Mouse (Mus musculus): Measurements from ENCODE around the gene Cryba4. TPM values are rescaled to one million over a fixed set of nuclear protein-coding genes. Genes with fewer than 3 reads are reported as not detected.
A peak's percentile ranks its signal among the peaks of the same experiment; 100 is the strongest.

Cryba4 gene
- polyA plus RNA-seq, 1 experiment, result 0.61 TPM

- no peak for TF ChIP-seq POLR2A (IDR thresholded peaks at IDR 0.05; ENCODE audit: control insufficient read depth, low read depth, low read length)
- Histone ChIP-seq H3K36me3 (ENCODE audit: control insufficient read depth, insufficient read depth, low read length) (no peaks in the 10 kb centered on the region), H3K4me1 (ENCODE audit: control insufficient read depth, insufficient read depth, low read length) (no peaks in the 10 kb centered on the region; the same call in 1 of the 2 replicates), H3K27me3 (ENCODE audit: control insufficient read depth, insufficient read depth, low read length) (no peaks in the 10 kb centered on the region), H3K4me3 (ENCODE audit: control insufficient read depth, low read depth, low read length) (no peak overlapping the region), H3K27ac (ENCODE audit: control insufficient read depth, insufficient read depth, low read depth, low read length) (no peak overlapping the region)
These were observed 9.3 kb downstream of the Cryba4 start for GRCm38 (mm10) chr5:112243041-112243440.

DNA sequence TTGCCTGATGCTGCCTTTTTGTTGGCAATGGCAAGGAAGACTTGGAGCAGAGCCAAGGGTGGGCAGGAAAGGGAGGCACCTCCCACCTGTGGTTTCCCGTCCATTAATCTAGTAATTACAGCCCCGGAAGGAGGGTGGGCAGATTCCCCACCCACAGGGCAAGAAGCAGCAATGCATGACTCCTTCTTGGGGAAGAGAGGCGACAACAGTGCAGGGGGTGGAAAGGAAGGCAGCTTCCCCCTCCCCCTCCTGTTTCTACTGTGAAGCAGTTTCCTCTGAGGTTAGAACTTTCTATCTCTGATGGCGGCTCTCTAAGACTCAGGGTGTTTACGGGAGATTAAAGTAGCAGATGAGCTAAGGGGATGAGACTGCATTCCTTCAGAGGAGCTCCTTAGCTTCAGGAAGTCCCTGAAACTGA lies 9.9 kb downstream of the Cryba4 start:
- no peak overlapping the region for H3K27ac ChIP-seq (ENCODE audit: control insufficient read depth, insufficient read depth, low read depth, low read length)
- no peaks in the 10 kb centered on the region for H3K27me3 ChIP-seq (ENCODE audit: control insufficient read depth, insufficient read depth, low read length)
- no peak for TF ChIP-seq POLR2A (IDR thresholded peaks at IDR 0.05; ENCODE audit: control insufficient read depth, low read depth, low read length)
- TF ChIP-seq CTCF (IDR thresholded peaks at IDR 0.05; ENCODE audit: control insufficient read depth, insufficient read depth, insufficient replicate concordance, low read depth, low read length), result no peak
- H3K4me3 ChIP-seq (ENCODE audit: control insufficient read depth, low read depth, low read length), result no peak overlapping the region
- H3K4me1 ChIP-seq (ENCODE audit: control insufficient read depth, insufficient read depth, low read length), result no peaks in the 10 kb centered on the region; the same call in 1 of the 2 replicates
- H3K36me3 ChIP-seq (ENCODE audit: control insufficient read depth, insufficient read depth, low read length), result no peaks in the 10 kb centered on the region

DNA sequence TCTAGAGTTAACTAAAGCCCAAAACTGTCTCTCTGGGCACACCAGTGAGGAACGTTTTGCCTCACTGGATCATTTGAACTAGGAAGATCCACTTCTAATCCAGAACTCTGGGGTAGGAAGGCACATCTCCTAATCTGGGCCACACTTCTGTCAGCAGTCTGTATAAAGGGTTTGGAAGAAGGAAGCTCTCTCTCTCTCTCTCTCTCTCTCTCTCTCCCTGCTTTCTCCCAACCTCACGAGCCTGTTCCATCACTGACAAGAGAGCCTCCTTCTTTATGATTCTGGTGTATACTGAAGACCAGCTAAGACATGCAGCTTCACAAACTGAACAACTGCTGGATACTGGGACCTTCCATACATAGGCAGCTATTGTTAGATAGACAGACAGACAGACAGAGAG lies 10.5 kb downstream of the Cryba4 start:
- Histone ChIP-seq H3K36me3 (ENCODE audit: control insufficient read depth, insufficient read depth, low read length) (no peaks in the 10 kb centered on the region), H3K4me1 (ENCODE audit: control insufficient read depth, insufficient read depth, low read length) (no peaks in the 10 kb centered on the region; the same call in 1 of the 2 replicates), H3K27me3 (ENCODE audit: control insufficient read depth, insufficient read depth, low read length) (no peaks in the 10 kb centered on the region), H3K4me3 (ENCODE audit: control insufficient read depth, low read depth, low read length) (no peak overlapping the region), H3K27ac (ENCODE audit: control insufficient read depth, insufficient read depth, low read depth, low read length) (no peak overlapping the region)
- TF ChIP-seq POLR2A (IDR thresholded peaks at IDR 0.05; ENCODE audit: control insufficient read depth, low read depth, low read length) (no peak), CTCF (IDR thresholded peaks at IDR 0.05; ENCODE audit: control insufficient read depth, insufficient read depth, insufficient replicate concordance, low read depth, low read length) (no peak)

- Histone ChIP-seq H3K36me3 (ENCODE audit: control insufficient read depth, insufficient read depth, low read length) (no peaks in the 10 kb centered on the region), H3K27me3 (ENCODE audit: control insufficient read depth, insufficient read depth, low read length) (no peaks in the 10 kb centered on the region), H3K27ac (ENCODE audit: control insufficient read depth, insufficient read depth, low read depth, low read length) (no peak overlapping the region), H3K4me3 (ENCODE audit: control insufficient read depth, low read depth, low read length) (no peak overlapping the region), H3K4me1 (ENCODE audit: control insufficient read depth, insufficient read depth, low read length) (no peaks in the 10 kb centered on the region; the same call in 1 of the 2 replicates)
- TF ChIP-seq POLR2A (IDR thresholded peaks at IDR 0.05; ENCODE audit: control insufficient read depth, low read depth, low read length), result no peak
- peak; percentile 97 for TF ChIP-seq CTCF (IDR thresholded peaks at IDR 0.05; ENCODE audit: control insufficient read depth, insufficient read depth, insufficient replicate concordance, low read depth, low read length)
These were observed 11.6 kb downstream of the Cryba4 start for GRCm38 (mm10) chr5:112240761-112241160.

DNA sequence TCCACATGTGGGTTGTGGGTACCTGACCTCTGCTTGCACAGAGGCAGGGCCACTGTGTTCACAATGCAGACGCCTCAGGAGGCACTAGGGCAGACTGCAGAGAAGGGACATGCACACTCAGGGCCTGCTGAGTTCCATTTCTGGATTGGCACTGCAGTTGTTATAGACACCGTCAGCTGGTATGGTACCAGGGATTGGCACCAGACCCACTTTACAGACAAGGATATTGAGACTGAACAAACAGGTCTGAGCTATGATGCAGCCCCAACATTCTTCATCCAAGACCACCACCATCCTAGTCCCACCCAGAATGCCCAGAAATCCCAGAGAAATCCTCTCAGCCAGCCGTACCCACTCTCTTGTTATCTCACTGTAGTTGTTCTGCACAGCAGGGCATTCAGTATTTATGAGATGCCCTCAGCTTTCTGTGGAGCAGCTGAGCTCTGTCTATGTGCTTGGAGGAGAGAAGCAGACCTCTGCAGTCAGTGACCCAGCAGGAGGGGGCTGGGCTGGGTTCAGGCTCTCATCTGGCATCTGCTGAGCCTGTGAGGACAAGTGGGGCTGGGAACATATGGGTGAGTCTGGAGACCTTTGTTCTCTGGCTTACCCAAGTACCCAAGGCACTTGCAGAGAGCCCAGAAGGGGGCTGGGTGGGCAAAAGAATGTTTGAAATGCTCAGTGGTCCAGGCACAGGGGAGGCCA lies 13.4 kb downstream of the Cryba4 start:
- Histone ChIP-seq H3K4me3 (ENCODE audit: control insufficient read depth, low read depth, low read length) (no peak overlapping the region), H3K27me3 (ENCODE audit: control insufficient read depth, insufficient read depth, low read length) (no peaks in the 10 kb centered on the region), H3K36me3 (ENCODE audit: control insufficient read depth, insufficient read depth, low read length) (no peaks in the 10 kb centered on the region), H3K4me1 (ENCODE audit: control insufficient read depth, insufficient read depth, low read length) (no peaks in the 10 kb centered on the region; the same call in 1 of the 2 replicates), H3K27ac (ENCODE audit: control insufficient read depth, insufficient read depth, low read depth, low read length) (no peak overlapping the region)
- no peak for TF ChIP-seq CTCF (IDR thresholded peaks at IDR 0.05; ENCODE audit: control insufficient read depth, insufficient read depth, insufficient replicate concordance, low read depth, low read length)
- TF ChIP-seq POLR2A (IDR thresholded peaks at IDR 0.05; ENCODE audit: control insufficient read depth, low read depth, low read length), result no peak

- H3K4me1 ChIP-seq (ENCODE audit: control insufficient read depth, insufficient read depth, low read length), result no peaks in the 10 kb centered on the region; the same call in 1 of the 2 replicates
- no peak overlapping the region for H3K4me3 ChIP-seq (ENCODE audit: control insufficient read depth, low read depth, low read length)
- no peaks in the 10 kb centered on the region for H3K27me3 ChIP-seq (ENCODE audit: control insufficient read depth, insufficient read depth, low read length)
- H3K27ac ChIP-seq (ENCODE audit: control insufficient read depth, insufficient read depth, low read depth, low read length), result no peak overlapping the region
- no peaks in the 10 kb centered on the region for H3K36me3 ChIP-seq (ENCODE audit: control insufficient read depth, insufficient read depth, low read length)
- no peak for TF ChIP-seq CTCF (IDR thresholded peaks at IDR 0.05; ENCODE audit: control insufficient read depth, insufficient read depth, insufficient replicate concordance, low read depth, low read length)
These were observed 14.3 kb downstream of the Cryba4 start for GRCm38 (mm10) chr5:112237866-112238570.

GRCm38 (mm10) chr5:112237439-112237838 lies 14.9 kb downstream of the Cryba4 start:
- no peaks in the 10 kb centered on the region; the same call in 1 of the 2 replicates for H3K4me1 ChIP-seq (ENCODE audit: control insufficient read depth, insufficient read depth, low read length)
- H3K36me3 ChIP-seq (ENCODE audit: control insufficient read depth, insufficient read depth, low read length), result no peaks in the 10 kb centered on the region
- no peak overlapping the region for H3K4me3 ChIP-seq (ENCODE audit: control insufficient read depth, low read depth, low read length)
- no peaks in the 10 kb centered on the region for H3K27me3 ChIP-seq (ENCODE audit: control insufficient read depth, insufficient read depth, low read length)
- no peak for TF ChIP-seq POLR2A (IDR thresholded peaks at IDR 0.05; ENCODE audit: control insufficient read depth, low read depth, low read length)
- no peak for TF ChIP-seq CTCF (IDR thresholded peaks at IDR 0.05; ENCODE audit: control insufficient read depth, insufficient read depth, insufficient replicate concordance, low read depth, low read length)
- H3K27ac ChIP-seq (ENCODE audit: control insufficient read depth, insufficient read depth, low read depth, low read length), result no peak overlapping the region
